Mouse (Mus musculus) E14TG2a.4 (cell line): ENCODE data around the gene Dph5.

Source experiments
- CTCF ChIP-seq: conservative IDR thresholded peaks from 2 replicates; pipeline ENCODE4 v1.5.1; 2014; ENCODE audit warnings: low read length
- POU5F1 ChIP-seq: IDR thresholded peaks from 2 replicates; pipeline ENCODE4 v1.6.1; 2014; ENCODE audit warnings: low read length, borderline replicate concordance

DNA sequence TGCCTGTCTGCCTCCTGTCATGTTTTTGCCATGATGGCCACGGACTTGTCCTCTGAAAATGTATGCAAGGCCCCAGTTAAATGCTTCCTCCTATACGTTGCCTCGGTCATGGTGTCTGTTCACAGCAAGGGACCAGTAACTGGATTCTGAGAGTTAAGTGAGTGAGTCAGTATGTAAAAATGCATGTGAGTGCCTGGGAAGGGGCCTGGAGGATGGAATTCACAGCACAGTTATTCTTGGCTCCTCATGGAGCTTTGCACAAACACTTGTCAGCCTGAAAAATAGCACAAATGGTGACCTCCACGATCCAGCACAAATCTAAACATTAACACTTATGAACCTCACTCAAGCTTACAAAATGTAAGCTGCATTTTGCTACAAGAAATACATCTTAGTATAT lies 20.5 kb upstream of the Dph5 start:
- TF ChIP-seq CTCF (no peak), POU5F1 (no peak)
